Mouse (Mus musculus): ENCODE results near the gene Hnf4a.
"Not testable (repeated sequence)": the region's sequence is repeated elsewhere in the genome, so short reads cannot be mapped to it uniquely, and the experiment has no call there.

Gene Hnf4a

DNA sequence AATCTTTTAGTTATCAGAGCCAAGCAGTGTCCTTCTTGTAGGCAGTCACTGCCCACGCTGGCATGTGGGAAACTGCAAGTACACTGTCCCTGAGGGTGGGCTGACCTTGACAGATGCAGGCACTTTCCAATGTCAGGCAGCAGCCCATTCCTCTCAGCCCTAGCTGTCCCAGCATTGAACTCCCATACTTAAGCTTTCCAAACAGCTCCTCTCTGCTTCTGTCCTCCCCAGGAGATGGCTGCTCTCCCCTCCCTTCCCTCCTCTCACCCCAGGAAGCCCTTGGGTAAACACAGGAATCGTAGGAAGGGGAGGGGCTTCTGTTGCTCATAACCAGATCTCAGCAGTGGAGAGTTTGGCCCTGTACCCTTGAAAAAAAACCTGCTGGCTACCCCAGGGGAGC, 88.5 kb downstream of the Hnf4a start:
- no peak for DNase-seq

DNA sequence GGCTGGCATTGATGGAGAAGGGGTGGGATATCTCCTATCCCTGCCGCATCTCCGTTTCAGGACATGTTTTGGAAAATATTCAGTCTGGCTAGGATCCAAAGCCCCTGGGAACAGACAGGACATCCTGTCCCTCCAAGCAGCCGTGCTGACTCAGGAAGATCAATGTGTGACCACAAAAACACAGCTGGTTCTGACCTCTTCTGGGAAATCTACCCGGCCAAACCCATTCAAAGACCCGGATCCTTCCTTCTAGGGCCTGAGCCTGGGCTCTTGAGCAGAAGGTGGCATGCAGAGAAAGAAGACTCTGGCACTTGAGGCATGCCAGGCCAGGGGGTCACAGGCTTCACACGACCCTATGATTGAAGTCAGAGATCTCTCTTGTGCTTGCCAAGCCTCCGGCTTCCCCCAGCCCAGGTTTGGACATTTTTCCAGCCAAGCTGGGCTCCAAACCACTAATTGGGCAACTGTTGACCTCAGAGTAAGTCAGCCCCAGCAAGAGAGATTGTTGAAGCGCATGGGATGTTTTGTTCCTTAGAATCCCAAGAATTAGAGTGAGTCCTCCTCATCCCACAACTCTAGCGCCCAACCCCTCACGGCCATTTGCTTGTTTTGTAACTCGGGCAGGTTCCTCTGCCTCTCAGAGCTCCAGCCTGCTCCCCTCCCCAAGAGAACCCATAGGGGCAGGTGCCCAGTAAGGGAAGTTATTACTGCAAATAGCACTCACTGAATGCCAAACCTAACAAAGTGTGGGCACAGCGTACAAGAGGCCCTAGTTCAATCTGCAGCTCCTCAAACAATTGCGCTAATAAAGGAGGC, 89.7 kb downstream of the Hnf4a start:
- DNase-seq = no peak

DNA sequence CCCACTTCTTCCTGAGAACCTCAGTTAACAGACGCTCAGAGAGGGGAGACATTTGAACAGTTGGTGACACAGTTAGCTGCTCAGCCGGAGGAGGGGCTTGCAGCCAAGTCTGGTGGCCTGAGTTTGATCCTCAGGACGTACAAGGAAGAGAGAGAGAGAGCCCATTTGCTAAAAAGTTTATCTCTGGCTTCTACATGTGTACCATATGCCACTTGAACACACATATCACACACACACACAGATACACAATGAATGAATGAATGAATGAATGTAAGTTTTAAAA, 90.2 kb downstream of the Hnf4a start:
- no peak for DNase-seq

DNA sequence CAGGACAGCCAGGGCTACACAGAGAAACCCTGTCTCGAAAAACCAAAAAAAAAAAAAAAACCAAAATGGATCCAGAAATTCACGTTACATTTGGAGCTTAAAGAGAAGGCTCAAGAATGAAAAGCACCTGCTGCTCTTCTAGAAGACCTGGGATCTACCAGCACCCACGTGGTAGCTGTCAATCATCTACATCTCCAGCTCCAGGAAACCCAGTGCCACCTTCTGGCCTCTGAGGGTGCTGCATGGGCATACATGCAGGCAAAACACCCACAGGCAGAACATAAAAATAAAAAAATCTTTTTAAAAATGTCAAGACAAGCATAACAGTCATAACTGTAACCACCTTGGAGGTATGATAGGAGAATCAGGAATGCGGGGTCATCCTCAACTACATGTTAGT, 91.1 kb downstream of the Hnf4a start:
- no peak for DNase-seq

DNA sequence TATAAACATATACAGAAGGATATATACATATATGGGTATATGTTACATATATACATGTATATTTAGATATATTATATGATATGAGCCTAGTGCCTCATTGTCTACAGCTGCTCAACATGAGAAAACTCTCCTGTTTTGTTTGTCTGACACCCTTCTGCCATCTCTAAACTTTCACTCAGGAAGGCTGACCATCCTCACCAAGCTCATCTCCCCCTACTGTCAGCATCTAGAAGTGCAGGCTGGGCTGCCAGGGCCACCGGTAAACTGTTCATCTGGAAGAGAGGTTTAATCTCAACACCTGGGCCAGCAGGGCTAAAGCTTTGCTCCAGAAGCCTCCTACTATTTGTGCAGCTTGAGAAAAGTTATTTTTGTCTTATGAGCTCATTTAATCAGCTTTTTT, 92.6 kb downstream of the Hnf4a start:
- DNase-seq = peak; percentile 38

DNA sequence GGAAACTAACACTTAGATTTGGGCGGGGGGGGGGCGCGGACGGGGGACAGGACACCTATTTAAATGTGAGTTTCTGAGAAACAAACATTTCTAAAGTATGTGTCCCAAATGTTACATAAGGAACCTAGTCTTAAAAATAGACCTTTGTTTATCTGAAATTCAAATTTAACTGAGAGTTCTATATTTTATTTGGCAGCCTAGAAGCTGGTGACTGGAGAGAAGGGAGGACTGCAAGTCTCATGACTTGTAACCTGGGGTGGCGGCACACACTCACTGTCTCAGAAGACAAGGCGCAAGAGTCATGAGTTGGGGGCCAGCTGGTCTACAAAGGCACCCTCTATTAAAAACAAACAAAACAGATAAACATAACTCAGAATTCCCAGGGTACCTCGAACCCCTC, 94.5 kb downstream of the Hnf4a start:
- no peak for DNase-seq

DNA sequence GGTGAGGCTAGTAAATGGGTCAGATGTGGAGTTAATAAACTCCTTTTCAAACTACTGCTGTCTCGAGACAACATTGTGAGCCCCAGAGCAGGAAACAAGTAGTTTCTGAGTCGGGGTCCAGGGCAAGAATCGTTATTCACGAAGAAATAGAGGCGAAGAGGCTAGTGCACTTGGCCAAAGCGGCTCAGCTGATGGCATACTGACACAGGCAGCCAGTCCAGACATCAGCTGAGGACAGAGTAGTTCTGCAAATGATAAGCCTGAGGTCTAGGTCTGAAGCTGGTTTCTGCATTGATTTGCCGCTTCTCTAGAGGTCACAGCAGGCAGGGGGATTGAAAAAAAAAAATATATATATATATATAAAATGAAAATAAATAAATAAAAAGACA, 95.1 kb downstream of the Hnf4a start:
- no peak for DNase-seq

DNA sequence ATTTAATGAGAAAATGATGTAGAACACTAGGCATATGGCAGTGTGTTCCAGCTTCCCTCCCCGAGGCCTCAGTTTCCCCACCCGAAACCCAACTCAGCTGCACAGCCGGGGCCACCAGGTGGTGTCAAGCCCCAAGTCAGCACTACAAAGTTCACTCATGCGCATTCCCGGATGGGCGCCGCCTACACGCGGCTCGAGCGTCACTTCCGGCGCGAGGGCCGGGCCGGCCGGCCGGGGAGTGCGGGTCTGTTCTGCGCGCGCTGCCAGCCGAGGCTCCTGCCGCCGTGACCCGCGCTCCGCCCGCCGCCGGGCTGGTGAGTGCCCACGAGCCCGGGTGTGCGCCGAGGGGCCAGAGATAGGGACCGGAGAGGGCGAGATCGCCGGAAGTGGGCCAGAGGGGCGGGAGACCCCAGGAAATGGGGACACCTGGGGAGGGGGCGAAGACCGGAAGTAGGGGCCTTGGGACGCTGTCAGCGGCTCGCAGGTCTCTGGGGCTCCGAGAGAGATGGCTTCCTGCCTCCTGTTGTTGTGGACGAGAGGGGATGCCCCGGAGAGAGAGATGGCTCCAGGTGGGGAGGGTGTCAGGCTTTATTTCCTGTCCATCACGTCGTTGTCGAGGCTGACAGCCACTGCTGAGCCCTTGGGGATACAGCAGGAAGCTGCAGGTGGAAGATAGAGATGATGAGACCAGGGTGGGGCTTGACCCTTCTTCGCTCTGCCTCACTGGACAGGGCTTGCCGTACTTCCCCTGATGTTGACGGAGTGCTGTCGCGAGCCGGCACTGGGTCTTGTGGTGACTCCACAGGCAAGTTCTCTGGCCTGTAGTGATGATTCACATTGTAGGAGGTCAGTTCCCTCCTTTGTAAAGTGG, 95.7 kb downstream of the Hnf4a start, which contains the start of gene Ttpal:
TSS of gene Ttpal (plus strand) at position 214 of the 871 bp plus-strand sequence.
- DNase-seq = peak; percentile 86

DNA sequence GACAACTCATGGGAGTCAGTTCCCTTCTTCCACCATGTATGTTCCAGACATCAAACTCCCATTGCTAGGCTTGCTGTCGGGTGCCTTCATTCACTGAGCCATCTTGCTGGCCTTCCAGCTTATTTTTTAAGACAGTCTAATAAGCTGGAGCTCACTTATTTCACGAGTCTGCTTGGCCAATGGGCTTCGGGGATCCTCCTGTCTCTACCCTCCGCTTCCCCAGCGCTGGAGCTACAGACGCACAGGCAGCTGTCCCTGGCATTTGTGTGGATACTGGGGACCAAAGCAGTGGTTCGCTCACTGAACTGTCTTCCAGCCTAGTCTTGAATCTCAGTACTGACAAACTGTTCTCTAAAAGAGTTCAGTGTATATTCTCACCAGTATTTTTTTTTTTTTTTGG, 99.6 kb downstream of the Hnf4a start:
- no peak for DNase-seq

DNA sequence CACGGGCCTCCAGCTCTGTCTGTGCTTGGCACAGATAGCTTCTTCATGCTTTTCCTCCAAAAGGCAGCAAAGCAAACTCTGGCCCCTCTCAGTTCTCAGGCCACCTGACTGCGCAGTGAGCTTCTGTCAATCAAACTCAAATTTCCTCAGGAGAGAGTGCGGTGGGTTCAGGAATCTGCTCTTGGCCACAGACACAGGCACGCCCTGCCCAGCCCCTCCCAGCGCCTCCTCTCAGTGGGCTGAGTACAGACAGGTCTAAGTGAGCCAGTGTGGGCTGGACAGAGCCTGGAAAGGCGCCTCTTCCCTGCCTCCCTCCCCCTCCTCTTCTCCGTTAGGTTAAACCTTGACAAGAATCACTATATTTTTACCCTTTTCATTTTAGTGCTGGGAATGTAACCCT, 101.4 kb downstream of the Hnf4a start:
- no peak for DNase-seq

DNA sequence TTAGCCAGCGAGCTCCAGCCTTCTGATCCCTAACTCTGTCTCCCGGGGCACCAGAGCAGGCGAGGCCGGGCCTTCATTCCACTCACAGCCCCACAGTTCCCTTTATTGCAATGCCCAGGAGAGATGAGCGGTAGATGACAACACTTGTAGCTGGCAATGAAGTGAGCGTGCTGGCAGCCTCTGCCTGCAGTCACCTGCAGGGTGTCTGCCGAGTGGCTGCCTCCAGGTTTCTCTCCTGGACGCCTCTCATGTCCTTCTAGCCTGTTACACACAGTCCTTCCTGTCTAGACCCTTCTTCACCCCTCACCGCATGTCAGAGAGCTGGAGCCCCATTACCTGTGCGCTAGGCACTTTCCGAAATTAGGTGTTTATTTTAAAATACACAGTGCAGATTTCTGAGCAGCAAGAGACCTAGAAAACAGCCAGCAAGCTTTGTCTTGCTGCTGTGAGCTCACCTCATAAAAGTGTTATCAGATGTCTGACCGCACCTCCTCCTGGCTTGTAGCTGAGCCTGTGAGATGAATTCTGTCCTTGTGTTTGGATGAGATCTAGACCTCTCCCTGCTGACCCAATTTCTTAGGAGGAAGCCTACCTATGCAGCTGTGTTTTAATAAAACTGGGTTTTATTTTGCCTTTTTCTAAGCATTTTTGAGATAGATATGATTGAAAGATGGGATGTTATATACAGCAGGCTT, 102.8 kb downstream of the Hnf4a start:
- peak; percentile 54 for DNase-seq

DNA sequence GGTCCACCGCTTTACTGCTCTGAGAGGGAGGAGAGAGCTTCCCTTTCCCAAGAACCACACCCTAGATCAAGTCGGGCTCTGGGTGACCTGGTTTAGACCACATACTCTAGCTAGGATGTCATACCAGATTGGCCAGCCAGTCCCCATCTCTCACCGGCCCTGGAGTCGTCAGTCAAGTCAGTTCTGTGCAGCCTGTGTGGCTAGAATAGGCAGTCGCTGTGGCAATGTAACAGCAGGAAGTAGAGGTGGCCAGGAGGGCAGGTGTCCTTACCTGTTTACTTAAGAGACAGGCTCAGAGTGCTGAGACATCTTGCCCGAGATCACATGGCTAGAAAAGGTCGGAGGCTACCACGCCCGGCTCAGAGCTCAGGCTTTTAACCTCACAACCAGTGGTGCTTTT, 104.6 kb downstream of the Hnf4a start:
- DNase-seq = no peak

DNA sequence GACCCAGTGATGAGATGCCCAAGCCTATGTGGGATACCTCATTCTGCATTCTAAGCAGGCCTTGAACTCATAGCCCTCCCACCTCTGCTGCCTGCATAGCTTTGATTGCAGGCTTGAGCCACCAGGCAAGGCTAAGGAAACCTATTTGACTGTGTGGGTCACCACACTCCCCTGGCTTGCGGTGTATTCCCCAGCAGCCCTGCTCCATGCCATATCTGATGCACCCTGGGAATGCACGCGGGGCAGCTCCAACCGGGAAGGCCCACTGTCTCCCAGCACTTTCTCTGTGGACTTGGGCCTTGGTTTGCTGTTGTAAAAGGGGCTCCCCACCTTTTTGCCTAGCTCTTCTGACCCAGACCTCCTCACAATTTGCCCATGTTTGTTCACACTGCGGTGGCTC, 106.6 kb downstream of the Hnf4a start:
- no peak for DNase-seq

DNA sequence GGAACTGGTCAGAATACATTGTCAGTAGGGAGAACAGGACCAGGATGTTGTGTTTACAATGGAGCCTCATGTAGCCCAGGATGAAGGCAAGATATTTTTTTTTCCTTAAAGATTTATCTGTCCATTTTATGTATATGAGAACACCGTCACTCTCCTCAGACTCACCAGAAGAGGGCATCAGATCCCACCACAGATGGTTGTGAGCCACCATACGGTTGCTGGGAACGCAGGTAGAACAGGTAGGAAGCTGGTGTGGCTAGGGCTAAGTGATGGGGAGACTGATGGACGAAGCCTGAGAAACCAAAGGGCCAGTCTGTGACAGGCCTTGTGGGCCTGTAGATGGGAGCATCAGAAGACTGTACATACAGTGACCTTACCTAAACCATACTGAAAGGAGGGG, 107.4 kb downstream of the Hnf4a start:
- DNase-seq = no peak

DNA sequence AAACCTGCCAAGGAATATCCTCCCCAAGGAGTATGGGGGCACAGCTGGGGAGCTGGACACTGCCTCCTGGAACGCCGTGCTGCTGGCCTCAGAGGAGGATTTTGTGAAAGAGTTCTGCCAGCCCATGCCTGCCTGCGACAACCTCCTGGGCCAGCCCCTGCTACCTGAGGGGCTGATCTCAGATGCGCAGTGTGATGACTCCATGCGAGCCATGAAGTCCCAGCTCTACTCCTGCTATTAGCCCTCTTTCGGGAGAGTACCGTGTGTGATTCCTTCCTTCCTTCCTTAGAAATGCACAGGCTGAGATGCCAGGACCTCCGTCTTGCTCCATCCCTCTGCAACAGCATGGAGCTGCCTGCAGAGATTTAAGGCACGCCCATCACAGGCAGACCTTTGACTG, 108.8 kb downstream of the Hnf4a start:
- no peak for DNase-seq

DNA sequence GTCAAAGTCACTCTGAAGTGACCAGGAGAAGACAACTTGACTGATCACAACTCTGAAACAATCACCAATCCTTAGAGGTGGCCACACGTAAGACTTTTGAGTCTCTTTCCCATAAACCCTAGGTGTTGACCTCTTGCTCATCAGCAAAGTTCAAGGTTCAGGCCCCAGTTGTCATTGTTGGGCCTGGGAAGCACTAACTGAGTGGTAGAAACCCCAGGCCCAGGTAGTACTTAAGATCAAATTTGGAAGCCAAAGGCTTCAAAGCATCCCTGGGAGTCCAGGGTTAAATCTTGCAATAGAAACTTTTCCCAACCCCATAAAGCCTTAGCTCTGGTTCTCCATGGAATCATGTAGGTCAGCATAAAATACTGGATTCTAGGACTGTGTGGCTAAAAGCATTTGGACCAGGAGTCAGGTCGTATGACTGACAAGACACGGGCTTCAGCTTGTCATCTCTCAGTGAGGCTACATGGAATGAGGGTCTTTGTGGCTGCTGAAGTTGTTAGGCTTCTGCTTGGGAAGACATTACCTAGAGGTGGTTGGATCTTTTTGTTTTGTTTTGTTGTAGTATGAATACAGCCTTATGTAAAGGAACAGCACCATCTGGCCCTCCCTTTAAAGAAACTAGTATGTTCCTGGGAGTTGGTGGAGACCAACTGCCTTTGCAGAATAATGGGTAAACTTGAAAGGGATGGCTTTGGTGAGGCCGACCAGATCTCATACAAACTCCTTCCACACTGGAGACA, 109.5 kb downstream of the Hnf4a start:
- no peak for DNase-seq

DNA sequence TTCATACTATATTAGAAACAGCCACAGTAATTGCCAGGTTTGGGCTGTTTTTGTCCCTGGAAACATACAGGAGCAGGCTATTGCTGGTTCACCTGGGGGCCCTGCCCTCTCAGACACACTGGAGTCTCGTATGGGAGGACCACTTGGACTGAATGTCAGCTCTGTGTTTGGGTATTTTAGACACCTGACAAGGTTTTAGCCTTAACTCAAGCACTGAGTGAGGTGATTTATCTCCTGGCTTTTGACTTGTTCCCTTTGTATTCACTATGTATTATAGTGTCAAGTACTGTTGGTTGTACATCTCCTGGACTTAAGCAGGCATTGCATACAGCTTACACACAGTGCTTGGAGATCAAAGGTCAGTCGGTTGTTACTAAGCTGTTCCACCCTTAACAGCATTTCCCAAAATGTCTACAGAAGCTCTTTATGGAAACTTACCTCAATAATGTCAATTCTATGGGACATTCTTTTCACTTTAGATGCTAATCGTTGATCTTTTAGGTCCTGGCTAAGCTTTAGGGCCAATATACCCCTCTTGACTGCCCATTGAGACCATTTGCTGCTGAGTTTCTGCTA, 110.1 kb downstream of the Hnf4a start:
- no peak for DNase-seq

DNA sequence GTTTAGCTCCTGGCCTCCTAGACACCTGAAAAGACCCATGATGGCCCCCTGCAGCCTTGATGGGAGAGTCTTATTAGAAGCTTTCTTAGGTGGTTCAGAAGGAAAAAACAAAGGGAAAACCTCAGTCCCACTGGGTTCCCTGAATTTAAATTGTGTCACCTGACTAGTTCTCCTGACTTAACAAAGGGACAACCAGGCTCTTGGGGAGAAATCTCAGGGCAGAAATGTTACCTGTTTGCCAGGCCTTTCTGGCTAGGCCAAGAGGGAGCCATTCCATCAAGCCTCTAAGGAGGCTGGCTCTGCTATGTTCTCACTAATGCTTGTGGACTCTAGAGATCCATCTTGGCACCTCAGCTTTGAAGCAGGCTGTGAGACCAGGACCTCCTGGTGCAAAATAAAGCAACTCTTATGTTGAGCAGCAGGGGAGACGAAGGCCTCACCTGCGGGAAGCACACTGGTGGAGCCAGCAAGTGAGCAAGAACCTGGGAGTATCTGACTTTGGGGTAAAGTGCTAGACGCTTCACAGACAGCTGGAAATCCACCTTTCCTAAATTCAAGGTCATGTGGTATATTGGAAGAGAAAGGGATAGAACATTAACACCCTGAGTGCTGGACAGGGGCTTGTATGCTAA, 110.7 kb downstream of the Hnf4a start:
- no peak for DNase-seq

DNA sequence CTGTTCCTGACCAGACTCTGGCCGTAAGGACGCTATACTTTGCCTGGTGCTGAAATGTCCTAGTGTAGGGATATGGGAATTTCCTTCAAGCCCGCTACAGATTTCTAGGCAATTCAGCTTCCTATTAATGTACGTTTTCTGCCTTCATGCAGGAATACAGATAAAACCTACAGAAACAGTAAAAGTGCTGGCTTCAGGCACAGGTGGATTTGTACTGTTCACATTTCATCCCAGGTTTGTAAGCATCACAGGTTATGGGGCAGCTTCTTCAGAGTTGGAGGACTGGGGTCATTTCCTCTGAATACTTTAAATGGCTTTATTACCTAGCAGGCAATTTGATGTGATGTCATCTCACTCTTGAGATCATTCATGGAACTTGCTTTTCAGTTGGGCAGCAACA, 111.3 kb downstream of the Hnf4a start:
- DNase-seq = no peak

DNA sequence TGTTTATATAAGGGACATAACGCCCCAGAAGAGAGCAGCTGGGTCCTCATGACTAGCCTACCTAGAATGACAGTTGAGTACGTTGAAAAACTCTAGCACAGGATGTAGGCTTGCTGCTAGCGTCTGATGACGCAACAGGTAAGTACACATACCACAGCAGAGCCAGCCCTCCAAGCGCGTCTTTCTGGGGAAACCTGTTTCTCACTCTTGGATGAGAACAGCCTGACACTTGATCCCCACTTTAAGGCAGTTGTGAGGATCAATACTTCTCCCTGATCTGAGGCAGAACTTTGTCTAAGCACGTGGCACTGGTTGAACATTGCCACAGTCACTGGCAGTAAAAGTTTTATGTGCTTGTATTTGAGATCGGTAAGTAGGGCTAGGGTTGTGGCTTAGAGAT, 113.8 kb downstream of the Hnf4a start:
- DNase-seq = no peak

DNA sequence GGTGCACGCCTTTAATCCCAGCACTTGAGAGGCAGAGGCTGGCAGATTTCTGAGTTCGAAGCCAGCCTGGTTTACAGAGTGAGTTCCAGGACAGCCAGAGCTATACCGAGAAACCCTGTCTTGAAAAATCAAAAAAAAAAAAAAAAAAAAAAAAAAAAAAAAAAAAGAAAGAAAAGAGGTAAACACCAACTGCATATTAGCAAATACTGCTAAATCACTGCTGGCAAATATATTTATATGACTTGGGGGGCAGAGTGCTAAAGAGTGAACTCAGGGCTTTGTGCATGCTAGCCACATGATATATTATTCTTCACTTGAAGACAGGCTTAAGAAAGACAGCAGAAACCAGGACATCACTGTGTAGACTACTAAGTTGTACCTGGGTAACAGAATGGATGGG, 114.8 kb downstream of the Hnf4a start:
- not testable (repeated sequence) for DNase-seq
